Mouse (Mus musculus) hematopoietic stem cell, adult 5-6 weeks (primary cell): Measurements from ENCODE around the gene Gm45717. TPM values are rescaled to one million over a fixed set of nuclear protein-coding genes. Genes with fewer than 3 reads are reported as not detected.

Source experiments
- ATAC-seq, 2 experiments: fragments of 125-278 bp in 1 of 2; replicated peaks in 1 of 2; 2 replicates each; pipeline ENCODE4 v1.8.0; 2016 to 2017; ENCODE audit warnings: inconsistent platforms in 2 of 2, mild to moderate bottlenecking in 2 of 2, moderate number of reproducible peaks in 2 of 2, low read depth in 1 of 2, moderate TSS enrichment in 1 of 2; ENCODE audit not compliant: low FRiP score in 2 of 2, poor library complexity in 2 of 2, severe bottlenecking in 2 of 2, insufficient read depth in 1 of 2, low TSS enrichment in 1 of 2
- total RNA-seq: library from RNA; stranded (forward); fragments of 172-1452, 232-1000 nt; gene quantifications from 2 replicates; pipeline ENCODE4 v1.2.3, GENCODE M21; 2017

Gene Gm45717
- total RNA-seq, result not detected in 2 replicates

DNA sequence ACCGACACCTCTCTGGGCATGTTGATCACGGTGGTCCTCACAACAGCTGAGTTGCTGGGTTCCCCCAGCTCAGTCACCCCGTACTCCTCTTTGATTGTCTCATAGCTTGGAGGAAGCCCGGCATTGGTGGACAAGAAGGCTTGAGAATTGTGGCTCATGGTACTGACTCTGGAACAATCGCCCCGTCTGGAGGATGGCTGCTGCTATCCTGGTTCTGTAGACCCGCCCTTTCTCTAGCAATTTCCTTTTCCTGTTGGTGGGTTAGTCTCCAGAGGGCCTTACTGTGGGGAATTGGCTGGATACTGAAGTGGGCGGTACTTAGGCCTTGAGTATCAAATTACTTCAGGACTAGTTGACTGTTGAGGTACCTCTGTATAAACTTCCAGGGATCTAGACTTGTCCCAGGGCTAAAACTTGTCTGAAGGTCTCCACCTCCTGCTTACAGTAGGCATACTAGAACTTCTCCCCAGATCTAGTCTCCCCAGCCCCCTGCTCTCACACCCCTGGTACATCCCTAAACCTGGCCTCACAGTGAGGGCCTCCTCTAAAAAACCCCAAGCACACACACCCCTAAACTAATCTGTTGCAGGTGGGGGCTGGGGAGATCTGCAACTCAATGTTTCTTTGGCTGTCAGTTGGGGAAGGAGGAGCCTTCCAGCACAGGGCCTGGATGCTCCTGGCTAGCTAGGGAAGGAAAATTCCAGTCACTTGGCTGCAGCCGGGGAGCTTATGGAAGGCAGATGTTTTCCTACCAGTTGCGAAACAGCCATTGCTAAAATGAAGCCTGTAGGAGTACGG lies at the start of gene Gm45717, which contains the start of gene Ifitm2:
TSS of gene Gm45717 (minus strand) at position 180 of the 798 bp plus-strand sequence.
TSS of gene Ifitm2 (minus strand) at position 230 of the 798 bp plus-strand sequence.
- peak; percentile 65 to 78 for ATAC-seq

- ATAC-seq, result no peak
Measured at GRCm38 (mm10) chr7:141003248-141004010, 47.7 kb upstream of the Gm45717 start.

- ATAC-seq, result no peak
Measured at GRCm38 (mm10) chr7:141000881-141001708, 45.4 kb upstream of the Gm45717 start.

- peak; percentile 54 to 77 for ATAC-seq
Measured at GRCm38 (mm10) chr7:140998853-140999700, 43.3 kb upstream of the Gm45717 start.

GRCm38 (mm10) chr7:140997817-140998216 lies 42.1 kb upstream of the Gm45717 start:
- peak; percentile 71 to 87 for ATAC-seq

GRCm38 (mm10) chr7:140991117-140991689 lies 35.5 kb upstream of the Gm45717 start:
- peak in 1 of 2 experiments; percentile 37; a peak in 1 of 4 replicates for ATAC-seq

DNA sequence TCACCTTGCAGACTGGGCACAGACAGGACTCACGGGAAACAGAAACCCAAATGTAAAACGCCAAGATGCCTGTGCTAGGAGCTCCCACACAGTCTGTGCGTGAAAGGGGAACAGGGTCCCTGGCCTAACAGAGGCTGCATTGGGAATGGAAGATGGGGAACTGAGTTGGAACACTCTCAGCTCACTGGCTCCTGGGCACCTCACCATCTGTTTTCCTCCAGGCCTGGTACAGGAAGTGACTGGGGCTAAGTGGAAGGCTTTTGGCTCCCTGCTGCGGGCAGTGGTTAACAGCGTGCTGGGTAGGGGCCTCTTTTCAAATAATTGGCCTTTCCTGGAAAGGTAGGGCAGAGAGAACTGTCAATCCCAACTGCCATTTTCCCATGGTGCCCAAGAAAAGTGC lies 34.9 kb upstream of the Gm45717 start:
- peak; percentile 93 to 94 for ATAC-seq

- peak; percentile 20 to 38; a peak in 2 of 4 replicates for ATAC-seq
Measured at GRCm38 (mm10) chr7:140990185-140990584, 34.4 kb upstream of the Gm45717 start.

DNA sequence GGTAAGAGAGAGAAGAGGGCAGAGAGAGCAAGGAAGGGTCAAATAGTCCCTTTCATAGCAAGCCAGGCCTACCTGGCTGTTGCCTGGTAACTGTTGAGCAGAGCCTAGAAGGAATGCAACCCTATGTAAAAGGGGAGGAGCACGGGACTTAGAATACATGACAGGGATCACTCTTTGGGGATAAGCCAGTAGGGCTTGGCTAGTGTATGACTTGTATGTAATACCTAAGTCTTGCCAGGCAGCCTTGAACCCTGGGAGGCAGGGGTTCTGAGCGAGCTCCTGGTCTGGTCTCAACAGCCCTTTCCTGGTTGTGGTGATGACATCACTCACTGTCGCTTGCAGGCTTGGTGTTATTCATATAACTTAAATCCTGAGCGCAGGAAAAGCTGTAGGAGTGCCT lies 33.3 kb upstream of the Gm45717 start:
- no peak for ATAC-seq

- ATAC-seq, result no peak
Measured at GRCm38 (mm10) chr7:140987182-140988138, 31.7 kb upstream of the Gm45717 start.

GRCm38 (mm10) chr7:140982971-140983370 lies 27.2 kb upstream of the Gm45717 start:
- ATAC-seq, result no peak

GRCm38 (mm10) chr7:140981704-140982103 lies 26.0 kb upstream of the Gm45717 start:
- peak; percentile 59 to 95; a peak in 3 of 4 replicates for ATAC-seq

GRCm38 (mm10) chr7:140976720-140977119 lies 21.0 kb upstream of the Gm45717 start:
- peak in 1 of 2 experiments; percentile 58; a peak in 2 of 4 replicates for ATAC-seq

GRCm38 (mm10) chr7:140975465-140975864 lies 19.7 kb upstream of the Gm45717 start:
- ATAC-seq, result no peak

GRCm38 (mm10) chr7:140974940-140975339 lies 19.2 kb upstream of the Gm45717 start:
- ATAC-seq, result no peak
